Mouse (Mus musculus): ENCODE results near the gene Nfkbiz. TPM values are rescaled to one million over a fixed set of nuclear protein-coding genes. Genes with fewer than 3 reads are reported as not detected.

Nfkbiz gene
- total RNA-seq, 2 experiments from 2014 or later = 1.5 to 1.6 TPM

Other genes starting within 250 kb of the Nfkbiz start
- under 1 TPM; 0.31 to 0.33 TPM for gene Nxpe3, start 56.4 kb upstream of the Nfkbiz start, total RNA-seq (2021)
- gene Cep97, start 96.0 kb upstream of the Nfkbiz start, total RNA-seq (2021) = 1 to 10 TPM; 4.0 to 4.3 TPM
- 100 to 1,000 TPM; 648 to 762 TPM for gene Rpl24, start 127.4 kb upstream of the Nfkbiz start, total RNA-seq (2021)
- gene Zbtb11, start 135.0 kb upstream of the Nfkbiz start, total RNA-seq (2021) = 1 to 10 TPM; 6.2 to 7.2 TPM
- 10 to 100 TPM; 41.6 to 42.7 TPM for gene Pcnp, start 190.8 kb upstream of the Nfkbiz start, total RNA-seq (2021)
- gene Trmt10c, start 198.9 kb upstream of the Nfkbiz start, total RNA-seq (2021) = 1 to 10 TPM; 8.8 to 9.4 TPM
- 10 to 100 TPM; 13.5 to 13.7 TPM for gene Senp7, start 209.4 kb upstream of the Nfkbiz start, total RNA-seq (2021)